Mouse (Mus musculus) lung, postnatal 10 days (tissue): ENCODE measurements around the gene Nhlh1.

Source experiments
- DNase-seq: peaks from one replicate; pipeline ENCODE4 v3.0.0; 2021

The Nhlh1 gene

GRCm38 (mm10) chr1:172057491-172057921, at the start of gene Nhlh1:
TSS of gene Nhlh1 (minus strand) at chr1:172057573.
- no peak for DNase-seq

- no peak for DNase-seq
These were observed 47.7 kb upstream of the Nhlh1 start for GRCm38 (mm10) chr1:172105101-172105500.

- peak; percentile 56 for DNase-seq
These were observed 46.2 kb upstream of the Nhlh1 start for GRCm38 (mm10) chr1:172103619-172104018.

- no peak for DNase-seq
These were observed 42.1 kb upstream of the Nhlh1 start for GRCm38 (mm10) chr1:172099325-172100033.

GRCm38 (mm10) chr1:172095202-172095601, 37.8 kb upstream of the Nhlh1 start:
- peak; percentile 24 for DNase-seq

- no peak for DNase-seq
These were observed 36.9 kb upstream of the Nhlh1 start for GRCm38 (mm10) chr1:172094295-172094694.

- no peak for DNase-seq
These were observed 36.1 kb upstream of the Nhlh1 start for GRCm38 (mm10) chr1:172093522-172093921.

GRCm38 (mm10) chr1:172082899-172083445, 25.6 kb upstream of the Nhlh1 start:
- no peak for DNase-seq

GRCm38 (mm10) chr1:172082101-172082898, 24.9 kb upstream of the Nhlh1 start, which contains the start of the genes Copa and Ncstn:
TSS of gene Copa (plus strand) at chr1:172082529.
TSS of gene Ncstn (minus strand) at chr1:172082795.
- DNase-seq, result peak; percentile 95

GRCm38 (mm10) chr1:172077981-172078380, 20.6 kb upstream of the Nhlh1 start:
- no peak for DNase-seq

GRCm38 (mm10) chr1:172072604-172073003, 15.2 kb upstream of the Nhlh1 start:
- no peak for DNase-seq

GRCm38 (mm10) chr1:172071556-172071955, 14.2 kb upstream of the Nhlh1 start:
- DNase-seq, result no peak

GRCm38 (mm10) chr1:172070227-172070626, 12.9 kb upstream of the Nhlh1 start:
- DNase-seq, result no peak

GRCm38 (mm10) chr1:172064613-172065141, 7.3 kb upstream of the Nhlh1 start:
- no peak for DNase-seq

- no peak for DNase-seq
These were observed 6.1 kb upstream of the Nhlh1 start for GRCm38 (mm10) chr1:172063291-172064023.

- DNase-seq, result no peak
These were observed 4.7 kb upstream of the Nhlh1 start for GRCm38 (mm10) chr1:172062101-172062500.

GRCm38 (mm10) chr1:172061217-172061616, 3.8 kb upstream of the Nhlh1 start:
- no peak for DNase-seq

GRCm38 (mm10) chr1:172060659-172061058, 3.3 kb upstream of the Nhlh1 start:
- DNase-seq, result no peak

- no peak for DNase-seq
These were observed 1.5 kb upstream of the Nhlh1 start for GRCm38 (mm10) chr1:172058874-172059273.

- no peak for DNase-seq
These were observed 948 bp upstream of the Nhlh1 start for GRCm38 (mm10) chr1:172058321-172058720.

- DNase-seq, result no peak
These were observed 1.1 kb downstream of the Nhlh1 start for GRCm38 (mm10) chr1:172056251-172056650.

GRCm38 (mm10) chr1:172053541-172054440, 3.6 kb downstream of the Nhlh1 start:
- no peak for DNase-seq
